Mouse (Mus musculus) kidney, embryonic 14.5 days (tissue): ENCODE data around the gene Mb. TPM values are rescaled to one million over a fixed set of nuclear protein-coding genes. Genes with fewer than 3 reads are reported as not detected.
"Not testable (repeated sequence)": the region's sequence is repeated elsewhere in the genome, so short reads cannot be mapped to it uniquely, and the experiment has no call there.

ENCODE experiments used
- ATAC-seq: fragments of 200-750 bp; cut with Nextera tagmentation; 2 replicates; pipeline ENCODE4 v1.8.0; 2017; ENCODE audit warnings: moderate number of reproducible peaks, mild to moderate bottlenecking, moderate TSS enrichment, moderate library complexity; ENCODE audit not compliant: low FRiP score, low TSS enrichment
- H3K27ac ChIP-seq: fragments of 300-500 bp; sonication (generic); 2 replicates; pipeline ENCODE4 v1.5.1; 2014; ENCODE audit warnings: low read depth, mild to moderate bottlenecking, low read length, moderate library complexity, mixed read lengths
- H3K27me3 ChIP-seq: fragments of 300-500 bp; sonication (generic); 2 replicates; pipeline ENCODE4 v1.6.1; 2014; ENCODE audit warnings: mild to moderate bottlenecking, low read length; ENCODE audit not compliant: control insufficient read depth, insufficient read depth
- H3K36me3 ChIP-seq: fragments of 300-500 bp; sonication (generic); 2 replicates; pipeline ENCODE4 v1.6.1; 2014; ENCODE audit warnings: low read length, mixed read lengths; ENCODE audit not compliant: control insufficient read depth, insufficient read depth
- H3K4me1 ChIP-seq: fragments of 300-500 bp; sonication (generic); 2 replicates; pipeline ENCODE4 v1.6.1; 2014; ENCODE audit warnings: low read length, mixed read lengths; ENCODE audit not compliant: control insufficient read depth, insufficient read depth
- H3K4me2 ChIP-seq: fragments of 300-500 bp; sonication (generic); replicated peaks from 2 replicates; pipeline ENCODE4 v1.6.1; 2014; ENCODE audit warnings: low read depth, mild to moderate bottlenecking, low read length
- H3K4me3 ChIP-seq: fragments of 300-500 bp; sonication (generic); 2 replicates; pipeline ENCODE4 v1.5.1; 2014; ENCODE audit warnings: mild to moderate bottlenecking, low read length
- H3K9ac ChIP-seq: fragments of 300-500 bp; sonication (generic); 2 replicates; pipeline ENCODE4 v1.6.1; 2014; ENCODE audit warnings: low read depth, mild to moderate bottlenecking, low read length, moderate library complexity
- H3K9me3 ChIP-seq: fragments of 300-500 bp; sonication (generic); 2 replicates; pipeline ENCODE4 v1.6.1; 2016; ENCODE audit warnings: low read length; ENCODE audit not compliant: control insufficient read depth
- WGBS: fragments of 180-500 bp; shearing (Covaris S2); extraction: QIAGEN DNeasy Blood & Tissue Kit; methylation state at CpG from one replicate; pipeline ENCODE4 v1.1.7; 2014; 5-methylcytosine and 5-hydroxymethylcytosine counted together
- polyA plus RNA-seq: library from polyadenylated mRNA; unstranded; fragments of >200 nt; fragmentation: Nextera tagmentation; extraction: Ambion mirVana; gene quantifications from 2 replicates; pipeline ENCODE4 v1.2.1, GENCODE M21; 2014

The Mb gene
- polyA plus RNA-seq, 1 experiment from 2014 or later = 0.60 TPM

DNA sequence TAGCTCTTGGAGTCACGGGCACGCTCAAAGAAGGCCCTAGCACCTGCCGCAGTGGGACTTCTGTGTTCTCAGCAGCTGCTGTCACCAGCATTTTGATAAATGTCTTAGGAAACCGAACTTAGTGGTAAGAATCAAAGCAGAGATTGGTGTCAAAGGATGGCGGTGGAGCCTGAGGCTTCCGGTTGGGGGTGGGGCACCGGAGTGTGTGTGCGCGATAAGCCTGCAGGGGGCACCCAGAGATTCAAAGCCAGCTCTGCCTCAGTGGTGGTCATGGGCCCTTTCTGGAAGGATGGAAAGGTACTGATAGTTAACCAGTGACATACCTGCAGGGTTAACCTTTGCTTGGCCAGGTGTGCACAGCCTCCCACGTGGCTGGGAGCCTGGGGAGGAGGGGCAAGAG is 21.0 kb upstream of the Mb start:
- H3K27me3 ChIP-seq = no peaks in the 10 kb centered on the region
- ATAC-seq = no peak
- peaks cover 7% of the 10 kb centered on the region; the same call in 1 of the 2 replicates for H3K4me1 ChIP-seq
- no peak overlapping the region for H3K27ac ChIP-seq
- no peak overlapping the region for H3K9ac ChIP-seq
- no peak overlapping the region for H3K4me3 ChIP-seq
- 22% methylated on average over 10 of the region's 10 CpGs for WGBS
- peak overlapping the region; percentile 17; the same call in 1 of the 2 replicates for H3K4me2 ChIP-seq
- H3K9me3 ChIP-seq = no peaks in the 10 kb centered on the region
- peaks cover 1% of the 10 kb centered on the region; the same call in 1 of the 2 replicates for H3K36me3 ChIP-seq

GRCm38 (mm10) chr15:77070745-77071268 is 20.3 kb upstream of the Mb start:
- no peaks in the 10 kb centered on the region for H3K36me3 ChIP-seq
- H3K4me3 ChIP-seq = no peak overlapping the region
- no peak for ATAC-seq
- H3K27me3 ChIP-seq = no peaks in the 10 kb centered on the region
- 89% methylated on average over 11 of the region's 11 CpGs for WGBS
- no peak overlapping the region for H3K9ac ChIP-seq
- H3K9me3 ChIP-seq = no peaks in the 10 kb centered on the region
- H3K4me1 ChIP-seq = peaks cover 7% of the 10 kb centered on the region; the same call in 1 of the 2 replicates
- H3K27ac ChIP-seq = no peak overlapping the region
- H3K4me2 ChIP-seq = no peak overlapping the region

DNA sequence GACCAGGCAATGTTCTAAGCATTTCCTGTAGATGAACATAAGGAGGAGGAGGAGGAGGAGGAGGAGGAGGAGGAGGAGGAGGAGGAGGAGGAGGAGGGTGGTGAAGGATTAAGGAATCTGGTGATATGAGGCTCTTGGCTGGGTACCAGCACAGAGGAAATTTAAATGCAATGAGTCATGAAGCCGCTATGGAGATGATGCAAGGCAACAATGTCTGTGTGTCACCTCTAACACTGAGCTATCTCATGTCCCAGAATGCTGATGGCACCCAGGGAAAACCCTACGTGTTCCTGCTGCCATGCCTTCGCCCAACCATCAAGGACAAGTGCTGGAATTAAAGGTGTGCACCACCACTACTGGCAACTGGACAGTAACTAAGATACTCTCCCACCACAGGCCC is 18.5 kb upstream of the Mb start:
- H3K4me2 ChIP-seq = no peak overlapping the region
- no peak for ATAC-seq
- WGBS = 85% methylated on average over 3 of the region's 3 CpGs

DNA sequence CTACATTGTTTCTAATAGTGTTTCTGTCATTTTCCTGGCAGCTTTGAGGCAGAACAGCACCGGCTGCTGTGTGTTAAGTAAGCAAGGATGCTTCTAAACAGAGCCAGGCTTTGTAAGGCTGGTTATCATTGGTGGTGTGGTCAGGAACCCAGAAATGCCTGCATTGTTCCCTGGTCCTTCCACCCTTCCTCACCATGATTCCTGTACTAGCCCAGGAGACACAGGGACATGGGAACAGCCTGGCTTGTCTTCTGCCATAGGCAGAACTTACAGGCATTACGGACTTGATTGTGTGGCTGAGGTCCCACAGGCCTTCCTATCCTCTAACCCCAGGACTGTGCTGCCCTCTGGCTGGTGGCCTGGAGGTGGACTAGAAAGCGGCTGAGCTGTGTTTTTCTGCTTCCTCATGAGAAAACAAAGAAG is 18.0 kb upstream of the Mb start:
- Histone ChIP-seq H3K9ac (no peak overlapping the region), H3K27ac (no peak overlapping the region), H3K36me3 (no peaks in the 10 kb centered on the region), H3K4me3 (no peak overlapping the region), H3K4me2 (no peak overlapping the region), H3K4me1 (peaks cover 7% of the 10 kb centered on the region; the same call in 1 of the 2 replicates), H3K27me3 (no peaks in the 10 kb centered on the region), H3K9me3 (no peaks in the 10 kb centered on the region)
- 67% methylated on average over 3 of the region's 3 CpGs for WGBS
- ATAC-seq = 0 out of 2 replicates have a peak, but pooled peaks have one; percentile 29

More for the DNA sequence above, 18.5 kb upstream of the Mb start:
- Histone ChIP-seq H3K9ac (no peak overlapping the region), H3K27ac (no peak overlapping the region), H3K4me3 (no peak overlapping the region), H3K4me1 (peaks cover 7% of the 10 kb centered on the region; the same call in 1 of the 2 replicates), H3K27me3 (no peaks in the 10 kb centered on the region), H3K9me3 (no peaks in the 10 kb centered on the region), H3K36me3 (no peaks in the 10 kb centered on the region)

DNA sequence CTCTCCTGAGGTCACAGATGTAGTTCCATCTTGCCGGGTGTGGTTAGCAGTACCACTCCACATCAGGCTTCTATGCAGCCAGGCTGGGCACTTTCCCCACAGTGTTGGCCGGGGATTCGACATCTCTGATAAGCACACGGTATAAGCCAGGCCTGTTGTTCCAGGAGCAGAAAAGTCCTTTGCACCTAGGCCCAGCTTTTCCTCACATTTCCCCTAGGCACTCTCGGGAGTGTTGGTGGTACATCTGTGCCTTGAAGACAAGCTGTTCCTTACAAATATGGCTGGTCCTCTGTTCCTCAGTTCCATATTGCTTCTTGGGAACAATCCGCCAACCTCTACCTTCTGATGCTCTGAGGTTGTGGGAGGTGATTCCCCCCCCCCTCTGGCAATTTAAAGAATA is 15.8 kb upstream of the Mb start:
- no peak overlapping the region for H3K4me3 ChIP-seq
- no peaks in the 10 kb centered on the region for H3K27me3 ChIP-seq
- no peaks in the 10 kb centered on the region for H3K36me3 ChIP-seq
- no peak overlapping the region for H3K4me2 ChIP-seq
- WGBS = 89% methylated on average over 6 of the region's 6 CpGs
- no peak for ATAC-seq
- H3K9me3 ChIP-seq = no peaks in the 10 kb centered on the region
- no peak overlapping the region for H3K9ac ChIP-seq
- H3K4me1 ChIP-seq = no peaks in the 10 kb centered on the region
- H3K27ac ChIP-seq = no peak overlapping the region

DNA sequence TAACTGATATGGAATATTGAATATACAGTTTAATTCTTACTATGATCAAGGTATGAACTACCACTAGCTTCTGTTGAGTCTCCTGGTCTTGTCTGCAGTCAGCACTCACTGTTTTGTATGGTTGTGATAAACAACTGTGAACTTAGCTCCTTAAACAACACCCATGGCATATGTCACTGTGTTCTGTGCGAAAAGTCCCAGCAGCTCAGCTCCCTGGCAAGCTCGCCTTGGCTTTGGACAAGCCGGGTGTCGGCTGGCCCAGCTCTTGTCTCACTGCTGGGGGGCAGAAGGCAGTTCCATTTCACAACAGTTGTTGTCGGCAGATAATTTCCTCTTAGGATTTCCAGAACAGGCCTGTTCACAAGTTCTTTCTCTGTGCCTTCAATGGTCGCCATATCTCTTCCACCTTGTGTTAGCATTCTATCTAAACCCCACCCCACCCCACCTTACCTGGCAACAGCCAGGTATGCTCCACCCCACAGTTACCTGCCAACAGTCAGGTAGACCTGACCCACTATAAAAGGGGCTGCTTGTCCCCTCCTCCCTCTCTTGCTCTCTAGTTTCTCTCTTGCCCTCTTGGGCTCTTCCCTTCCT is 14.9 kb upstream of the Mb start:
- H3K36me3 ChIP-seq = no peaks in the 10 kb centered on the region
- 90% methylated on average over 6 of the region's 6 CpGs for WGBS
- no peaks in the 10 kb centered on the region for H3K9me3 ChIP-seq
- H3K4me1 ChIP-seq = no peaks in the 10 kb centered on the region
- no peak overlapping the region for H3K27ac ChIP-seq
- no peak overlapping the region for H3K4me2 ChIP-seq
- H3K9ac ChIP-seq = no peak overlapping the region
- no peak overlapping the region for H3K4me3 ChIP-seq
- no peak for ATAC-seq
- H3K27me3 ChIP-seq = no peaks in the 10 kb centered on the region

DNA sequence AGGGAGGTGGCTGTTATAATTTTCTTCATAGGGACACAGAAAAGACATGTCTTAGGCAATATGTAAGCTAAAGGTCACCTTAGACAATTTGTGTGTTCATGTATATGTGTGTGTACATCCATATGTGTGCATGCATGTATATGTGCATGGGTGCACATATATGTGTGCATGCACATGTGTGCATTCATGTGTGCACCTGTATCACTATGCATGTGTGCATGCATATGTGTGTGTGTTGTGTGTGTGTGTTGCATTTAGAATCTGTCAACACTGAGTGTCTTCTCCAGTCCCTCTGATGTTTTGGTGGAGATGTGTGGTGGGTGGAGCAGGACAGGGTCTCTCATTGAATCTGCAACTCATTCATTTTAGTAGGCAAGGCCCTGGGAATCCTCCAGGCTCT is 12.3 kb upstream of the Mb start:
- Histone ChIP-seq H3K9ac (no peak overlapping the region), H3K4me3 (no peak overlapping the region), H3K27ac (no peak overlapping the region), H3K9me3 (peaks cover 4% of the 10 kb centered on the region; the same call in 1 of the 2 replicates), H3K4me1 (no peaks in the 10 kb centered on the region), H3K4me2 (no peak overlapping the region), H3K36me3 (no peaks in the 10 kb centered on the region), H3K27me3 (no peaks in the 10 kb centered on the region)
- ATAC-seq = no peak

- WGBS = 93% methylated on average over 4 of the region's 4 CpGs
- H3K4me1 ChIP-seq = peaks cover 14% of the 10 kb centered on the region; the same call in 1 of the 2 replicates
- H3K27ac ChIP-seq, H3K9me3 ChIP-seq, H3K27me3 ChIP-seq, H3K9ac ChIP-seq, ATAC-seq, H3K4me3 ChIP-seq, H3K36me3 ChIP-seq, H3K4me2 ChIP-seq: not testable (repeated sequence)
Observed at GRCm38 (mm10) chr15:77059416-77059815, 8.9 kb upstream of the Mb start.

- Histone ChIP-seq H3K4me1 (peaks cover 14% of the 10 kb centered on the region; the same call in 1 of the 2 replicates), H3K4me3 (no peak overlapping the region), H3K4me2 (no peak overlapping the region), H3K27ac (no peak overlapping the region), H3K9me3 (peaks cover 4% of the 10 kb centered on the region; the same call in 1 of the 2 replicates), H3K36me3 (no peaks in the 10 kb centered on the region), H3K9ac (no peak overlapping the region), H3K27me3 (no peaks in the 10 kb centered on the region)
- no peak for ATAC-seq
Observed at GRCm38 (mm10) chr15:77058566-77058965, 8.1 kb upstream of the Mb start.
